Mouse (Mus musculus) thymus, adult 2 months (tissue): ENCODE results near the gene Clk3.

ENCODE experiments used
- CTCF ChIP-seq: fragments of 200-500 bp; IDR thresholded peaks from 2 replicates; pipeline ENCODE4 v1.5.1; 2012; ENCODE audit warnings: mild to moderate bottlenecking, control low read depth, low read length, moderate library complexity, borderline replicate concordance; ENCODE audit not compliant: control insufficient read depth, poor library complexity, insufficient read depth; ENCODE audit errors: extremely low read depth
- POLR2A ChIP-seq: fragments of 200-500 bp; IDR thresholded peaks from 2 replicates; pipeline ENCODE4 v1.6.1; 2012; ENCODE audit warnings: mild to moderate bottlenecking, low read length, control low read depth, moderate library complexity; ENCODE audit not compliant: control insufficient read depth, poor library complexity, insufficient read depth; ENCODE audit errors: extremely low read depth

- 0 out of 2 replicates have a peak, but pooled peaks have one; percentile 25 for TF ChIP-seq CTCF
- TF ChIP-seq POLR2A = no peak
Measured at GRCm38 (mm10) chr9:57765364-57766351, at the start of gene Clk3.
